Mouse (Mus musculus) C2C12 (cell line): ENCODE data around the gene Hmgcl.

Source experiments
- CTCF ChIP-seq: IDR thresholded peaks from one replicate; pipeline ENCODE4 v1.5.1; 2011; ENCODE audit not compliant: control insufficient read depth, insufficient read depth, insufficient read length
- FOSL1 ChIP-seq: IDR thresholded peaks from one replicate; pipeline ENCODE4 v1.8.0; 2011; ENCODE audit warnings: mild to moderate bottlenecking, low read length; ENCODE audit not compliant: poor library complexity, insufficient read depth, severe bottlenecking
- MAX ChIP-seq: IDR thresholded peaks from one replicate; pipeline ENCODE4 v1.6.1; 2011; ENCODE audit warnings: mild to moderate bottlenecking, control low read depth
- USF1 ChIP-seq: IDR thresholded peaks from one replicate; pipeline ENCODE4 v1.6.1; 2011; ENCODE audit warnings: low read depth, mild to moderate bottlenecking, control low read depth, moderate library complexity

DNA sequence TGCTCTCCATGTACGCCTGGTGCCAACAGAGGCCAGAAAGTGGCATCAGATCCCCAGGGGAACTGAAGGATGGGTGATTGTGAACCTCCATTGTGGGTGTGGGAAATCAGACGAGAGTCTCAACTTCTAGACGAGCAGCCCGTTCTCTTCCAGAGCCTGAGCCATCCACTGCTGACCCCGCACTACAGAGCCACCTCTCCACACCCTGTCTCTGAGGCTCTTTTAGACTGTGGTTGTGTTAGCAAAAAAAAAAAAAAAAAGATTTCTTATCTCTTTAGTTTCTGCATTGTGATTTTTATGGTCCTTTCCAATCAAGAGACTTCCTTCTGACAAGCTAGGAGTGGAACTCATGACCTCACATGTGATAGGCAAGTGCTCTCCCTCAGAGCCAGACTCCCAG, 16.8 kb upstream of the Hmgcl start:
- TF ChIP-seq CTCF = no peak
- TF ChIP-seq FOSL1 = no peak
- no peak for TF ChIP-seq USF1
- TF ChIP-seq MAX = no peak
